Mouse (Mus musculus) neural tube, embryonic 12.5 days (tissue): Measurements from ENCODE around the gene Cdk6. TPM values are rescaled to one million over a fixed set of nuclear protein-coding genes. Genes with fewer than 3 reads are reported as not detected.

Experiments used
- ATAC-seq: fragments of 200-750 bp; cut with Nextera tagmentation; 2 replicates; pipeline ENCODE4 v1.8.0; 2017; ENCODE audit warnings: low read depth, mild to moderate bottlenecking, moderate TSS enrichment, moderate library complexity; ENCODE audit not compliant: low FRiP score
- H3K27ac ChIP-seq: fragments of 300-500 bp; sonication (generic); 2 replicates; pipeline ENCODE4 v1.5.1; 2016
- H3K27me3 ChIP-seq: fragments of 300-500 bp; sonication (generic); replicated peaks from 2 replicates; pipeline ENCODE4 v1.6.1; 2016; ENCODE audit warnings: mild to moderate bottlenecking
- H3K36me3 ChIP-seq: fragments of 300-500 bp; sonication (generic); 2 replicates; pipeline ENCODE4 v1.6.1; 2016; ENCODE audit warnings: mild to moderate bottlenecking
- H3K4me1 ChIP-seq: fragments of 300-500 bp; sonication (generic); 2 replicates; pipeline ENCODE4 v1.6.1; 2016
- H3K4me2 ChIP-seq: fragments of 300-500 bp; sonication (generic); replicated peaks from 2 replicates; pipeline ENCODE4 v1.6.1; 2016; ENCODE audit warnings: mild to moderate bottlenecking
- H3K4me3 ChIP-seq: fragments of 300-500 bp; sonication (generic); 2 replicates; pipeline ENCODE4 v1.5.1; 2016
- H3K9ac ChIP-seq: fragments of 300-500 bp; sonication (generic); 2 replicates; pipeline ENCODE4 v1.6.1; 2016; ENCODE audit warnings: mild to moderate bottlenecking
- H3K9me3 ChIP-seq: fragments of 300-500 bp; sonication (generic); 2 replicates; pipeline ENCODE4 v1.6.1; 2016; ENCODE audit warnings: mild to moderate bottlenecking
- WGBS: fragments of 180-500 bp; shearing (Covaris S2); methylation state at CpG from one replicate; pipeline ENCODE4 v1.1.7; 2016; 5-methylcytosine and 5-hydroxymethylcytosine counted together
- polyA plus RNA-seq: library from polyadenylated mRNA; unstranded; fragments of >200 nt; fragmentation: Nextera tagmentation; extraction: Ambion mirVana; gene quantifications from 2 replicates; pipeline ENCODE4 v1.2.1, GENCODE M21; 2016

Cdk6 gene
- polyA plus RNA-seq, 1 experiment from 2014 or later, result 18.5 TPM

DNA sequence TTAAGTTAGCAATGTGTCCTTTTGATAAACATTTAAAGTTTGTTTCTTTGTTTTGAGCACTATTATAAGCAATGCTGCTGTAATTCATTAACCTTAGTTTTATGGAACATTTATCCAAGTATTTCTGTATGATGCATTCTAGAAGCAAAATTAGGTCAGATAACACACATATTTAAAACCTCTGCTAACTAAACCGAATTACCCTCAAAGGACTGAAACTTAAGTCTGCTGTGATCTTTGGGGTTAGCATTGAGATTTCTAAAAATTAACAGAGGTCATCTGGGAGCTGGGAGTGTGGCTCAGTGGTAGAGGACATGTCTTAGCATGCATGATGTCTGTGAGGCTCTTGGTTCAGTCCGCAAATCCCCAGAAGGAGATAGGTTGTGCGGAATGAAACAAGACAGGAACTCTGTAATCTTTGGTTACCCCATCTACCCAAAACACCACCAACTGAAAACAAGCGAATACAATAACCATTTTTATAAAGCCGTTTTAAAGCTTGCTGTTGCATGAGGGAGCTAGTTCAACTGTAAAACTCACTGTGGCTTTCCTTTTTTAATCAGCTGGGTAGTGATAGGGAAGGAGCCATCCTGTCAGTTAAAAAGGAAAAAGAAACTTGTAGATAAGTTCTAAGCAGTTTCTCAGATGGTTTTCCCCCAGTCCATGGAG is 141.9 kb downstream of the Cdk6 start:
- Histone ChIP-seq H3K36me3 (no peaks in the 10 kb centered on the region), H3K4me1 (no peaks in the 10 kb centered on the region), H3K9me3 (no peaks in the 10 kb centered on the region), H3K4me3 (no peak overlapping the region), H3K4me2 (no peak overlapping the region), H3K27me3 (no peaks in the 10 kb centered on the region), H3K9ac (no peak overlapping the region), H3K27ac (no peak overlapping the region)
- ATAC-seq, result no peak
- WGBS, result 93% methylated on average over 5 of the region's 5 CpGs

GRCm38 (mm10) chr5:3486579-3487282 is 145.4 kb downstream of the Cdk6 start:
- ATAC-seq, result no peak
- H3K4me1 ChIP-seq, result 0 out of 2 replicates have a peak, but pooled peaks cover 5% of the 10 kb centered on the region
- H3K9ac ChIP-seq, result no peak overlapping the region
- no peak overlapping the region for H3K27ac ChIP-seq
- H3K27me3 ChIP-seq, result no peaks in the 10 kb centered on the region
- H3K9me3 ChIP-seq, result no peaks in the 10 kb centered on the region
- no peaks in the 10 kb centered on the region for H3K36me3 ChIP-seq
- no peak overlapping the region for H3K4me3 ChIP-seq
- 71% methylated on average over 7 of the region's 7 CpGs for WGBS
- H3K4me2 ChIP-seq, result no peak overlapping the region

GRCm38 (mm10) chr5:3488146-3488774 is 147.0 kb downstream of the Cdk6 start:
- no peaks in the 10 kb centered on the region for H3K27me3 ChIP-seq
- 88% methylated on average over 16 of the region's 16 CpGs for WGBS
- no peak for ATAC-seq
- no peak overlapping the region for H3K4me2 ChIP-seq
- H3K9ac ChIP-seq, result no peak overlapping the region
- H3K4me1 ChIP-seq, result 0 out of 2 replicates have a peak, but pooled peaks cover 5% of the 10 kb centered on the region
- H3K4me3 ChIP-seq, result no peak overlapping the region
- no peaks in the 10 kb centered on the region for H3K9me3 ChIP-seq
- no peaks in the 10 kb centered on the region for H3K36me3 ChIP-seq
- H3K27ac ChIP-seq, result no peak overlapping the region

DNA sequence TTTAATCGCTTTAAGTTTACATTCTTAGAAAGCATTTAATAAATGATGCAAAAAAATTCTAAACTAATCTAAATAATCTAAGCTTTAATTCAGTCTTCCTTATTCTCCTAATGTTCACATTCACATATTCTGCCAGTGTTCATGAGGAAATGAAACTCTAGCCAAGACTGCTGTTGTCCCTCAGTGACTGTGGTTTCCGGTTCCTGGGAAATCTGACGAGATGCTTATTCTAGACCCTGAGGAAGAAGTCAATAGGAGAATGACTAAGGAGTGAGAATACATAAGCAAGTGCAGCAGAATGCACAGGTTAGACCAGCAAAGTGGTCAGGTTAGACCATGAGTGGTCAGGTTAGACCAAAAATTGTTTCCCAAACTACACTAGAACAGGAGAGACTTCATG is 149.1 kb downstream of the Cdk6 start:
- Histone ChIP-seq H3K27ac (no peak overlapping the region), H3K9me3 (no peaks in the 10 kb centered on the region), H3K9ac (no peak overlapping the region), H3K4me3 (no peak overlapping the region), H3K4me2 (no peak overlapping the region), H3K36me3 (no peaks in the 10 kb centered on the region), H3K4me1 (0 out of 2 replicates have a peak, but pooled peaks cover 5% of the 10 kb centered on the region), H3K27me3 (no peaks in the 10 kb centered on the region)
- WGBS, result 97% methylated on average over 3 of the region's 3 CpGs
- ATAC-seq, result no peak

GRCm38 (mm10) chr5:3491084-3491483 is 149.8 kb downstream of the Cdk6 start:
- Histone ChIP-seq H3K27ac (no peak overlapping the region), H3K9me3 (no peaks in the 10 kb centered on the region), H3K9ac (no peak overlapping the region), H3K27me3 (no peaks in the 10 kb centered on the region), H3K4me2 (no peak overlapping the region), H3K4me1 (0 out of 2 replicates have a peak, but pooled peaks cover 5% of the 10 kb centered on the region), H3K36me3 (no peaks in the 10 kb centered on the region), H3K4me3 (no peak overlapping the region)
- ATAC-seq, result no peak
- WGBS, result 39% methylated on average over 9 of the region's 9 CpGs

GRCm38 (mm10) chr5:3491883-3492282 is 150.6 kb downstream of the Cdk6 start:
- 0 out of 2 replicates have a peak, but pooled peaks cover 5% of the 10 kb centered on the region for H3K4me1 ChIP-seq

GRCm38 (mm10) chr5:3492776-3493636 is 151.7 kb downstream of the Cdk6 start:
- Histone ChIP-seq H3K9ac (no peak overlapping the region), H3K4me3 (no peak overlapping the region), H3K27me3 (no peaks in the 10 kb centered on the region), H3K4me2 (no peak overlapping the region), H3K36me3 (no peaks in the 10 kb centered on the region), H3K4me1 (0 out of 2 replicates have a peak, but pooled peaks cover 5% of the 10 kb centered on the region), H3K27ac (no peak overlapping the region), H3K9me3 (no peaks in the 10 kb centered on the region)
- 91% methylated on average over 13 of the region's 13 CpGs for WGBS
- ATAC-seq, result no peak

More at GRCm38 (mm10) chr5:3491883-3492282, 150.6 kb downstream of the Cdk6 start:
- no peak for ATAC-seq
- no peak overlapping the region for H3K4me3 ChIP-seq
- H3K4me2 ChIP-seq, result no peak overlapping the region
- H3K27me3 ChIP-seq, result no peaks in the 10 kb centered on the region
- no peak overlapping the region for H3K9ac ChIP-seq
- H3K36me3 ChIP-seq, result no peaks in the 10 kb centered on the region
- no peak overlapping the region for H3K27ac ChIP-seq
- 77% methylated on average over 5 of the region's 5 CpGs for WGBS
- H3K9me3 ChIP-seq, result no peaks in the 10 kb centered on the region

DNA sequence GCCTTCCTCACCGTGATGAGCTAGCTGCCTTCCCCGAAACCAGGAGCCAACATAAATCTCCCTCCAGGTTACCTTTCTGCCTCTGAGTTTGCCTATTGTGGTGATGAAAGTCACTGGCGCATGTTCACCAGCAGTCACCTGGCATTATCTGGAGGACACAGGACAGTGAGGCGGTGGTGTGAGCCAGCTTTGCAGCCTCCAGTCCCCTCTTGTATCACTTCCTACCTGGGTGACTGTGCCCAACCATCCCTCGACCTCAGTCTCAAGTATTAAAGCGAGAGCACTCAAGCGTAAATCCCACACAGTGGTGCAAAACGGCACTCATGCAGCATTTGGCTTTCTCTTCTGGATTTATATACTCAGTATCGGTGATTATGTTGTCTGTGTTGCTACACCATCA is 152.7 kb downstream of the Cdk6 start:
- H3K4me1 ChIP-seq, result 0 out of 2 replicates have a peak, but pooled peaks cover 5% of the 10 kb centered on the region
- H3K27ac ChIP-seq, result no peak overlapping the region
- H3K27me3 ChIP-seq, result no peaks in the 10 kb centered on the region
- H3K4me2 ChIP-seq, result no peak overlapping the region
- no peak overlapping the region for H3K9ac ChIP-seq
- no peak overlapping the region for H3K4me3 ChIP-seq
- no peaks in the 10 kb centered on the region for H3K36me3 ChIP-seq
- ATAC-seq, result no peak
- no peaks in the 10 kb centered on the region for H3K9me3 ChIP-seq
- WGBS, result 92% methylated on average over 9 of the region's 9 CpGs

DNA sequence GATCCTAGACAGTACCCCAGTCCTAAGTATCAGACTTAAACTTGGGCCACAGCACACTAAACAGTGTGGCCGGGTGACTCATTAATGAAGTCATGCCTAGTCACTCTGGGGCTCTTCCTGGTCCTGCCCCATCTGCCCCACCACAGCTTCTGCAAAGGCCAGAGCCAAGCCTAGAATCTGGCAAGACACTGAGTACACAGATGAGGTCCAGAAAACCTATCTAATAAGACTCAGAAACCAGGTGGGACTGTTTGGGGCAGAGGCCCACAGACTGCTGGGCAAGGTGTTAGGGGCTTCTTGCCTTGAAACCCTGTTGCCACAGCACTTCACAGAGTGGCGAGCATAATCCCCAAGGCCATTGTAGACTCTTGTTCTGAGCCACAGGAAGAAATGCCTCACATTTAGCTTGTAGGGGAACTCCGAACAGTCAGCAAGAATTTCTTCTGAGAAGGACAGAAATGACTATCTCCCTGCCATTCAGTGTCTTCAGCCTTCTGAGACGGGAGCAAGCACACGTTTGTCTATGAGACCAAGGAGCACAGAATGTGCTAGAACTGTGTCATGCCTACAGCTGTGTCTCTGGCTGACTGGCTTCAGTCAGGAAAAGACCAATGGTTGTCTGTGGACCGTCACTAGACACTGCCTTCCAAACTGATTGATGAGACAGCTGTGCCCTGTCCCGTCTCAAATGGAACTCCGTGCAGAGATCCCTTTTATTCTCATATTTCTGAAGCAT is 153.3 kb downstream of the Cdk6 start:
- WGBS, result 85% methylated on average over 8 of the region's 8 CpGs
- ATAC-seq, result no peak
- Histone ChIP-seq H3K27me3 (no peaks in the 10 kb centered on the region), H3K9me3 (no peaks in the 10 kb centered on the region), H3K9ac (no peak overlapping the region), H3K4me1 (0 out of 2 replicates have a peak, but pooled peaks cover 5% of the 10 kb centered on the region), H3K36me3 (no peaks in the 10 kb centered on the region), H3K4me3 (no peak overlapping the region), H3K27ac (no peak overlapping the region), H3K4me2 (no peak overlapping the region)

DNA sequence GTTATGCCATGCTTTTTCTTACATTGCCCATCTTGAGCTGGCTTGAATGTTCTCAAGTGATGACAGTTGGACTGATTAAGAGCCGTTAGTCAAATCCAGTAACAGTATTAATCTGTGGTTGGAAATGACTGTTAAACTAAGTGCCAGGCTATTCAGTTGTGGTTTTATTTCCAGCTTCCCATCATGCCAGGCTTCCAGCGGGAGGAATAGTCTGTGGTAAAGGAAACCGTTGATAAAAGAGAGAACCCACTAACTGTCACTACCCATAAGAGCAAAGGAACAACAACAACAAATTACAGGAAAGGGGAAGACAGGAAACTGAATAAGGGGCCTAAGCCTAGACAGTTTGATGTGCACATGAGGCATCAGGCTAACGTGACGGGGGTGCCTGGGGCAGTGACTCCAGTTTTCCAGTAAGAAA is 156.2 kb downstream of the Cdk6 start:
- no peaks in the 10 kb centered on the region for H3K27me3 ChIP-seq
- H3K36me3 ChIP-seq, result no peaks in the 10 kb centered on the region
- no peak overlapping the region for H3K9ac ChIP-seq
- no peak for ATAC-seq
- 85% methylated on average over 5 of the region's 5 CpGs for WGBS
- no peak overlapping the region for H3K4me2 ChIP-seq
- no peak overlapping the region for H3K27ac ChIP-seq
- H3K9me3 ChIP-seq, result no peaks in the 10 kb centered on the region
- H3K4me1 ChIP-seq, result peaks cover 7% of the 10 kb centered on the region; the same call in 1 of the 2 replicates
- no peak overlapping the region for H3K4me3 ChIP-seq

- Histone ChIP-seq H3K4me3 (no peak overlapping the region), H3K4me1 (peaks cover 10% of the 10 kb centered on the region; the same call in 1 of the 2 replicates), H3K27me3 (no peaks in the 10 kb centered on the region), H3K36me3 (no peaks in the 10 kb centered on the region), H3K9me3 (no peaks in the 10 kb centered on the region), H3K27ac (no peak overlapping the region), H3K9ac (no peak overlapping the region), H3K4me2 (no peak overlapping the region)
- ATAC-seq, result no peak
- 85% methylated on average over 5 of the region's 5 CpGs for WGBS
Measured at GRCm38 (mm10) chr5:3500298-3500697, 159.0 kb downstream of the Cdk6 start.
